Mouse (Mus musculus) liver, adult 2 months (tissue): ENCODE data around the gene Nod2. TPM values are rescaled to one million over a fixed set of nuclear protein-coding genes. Genes with fewer than 3 reads are reported as not detected.

ENCODE experiments used
- DNase-seq: peaks from one replicate; pipeline ENCODE4 v3.0.0-alpha.2; 2011; ENCODE audit warnings: low read depth, low spot score; ENCODE audit errors: extremely low read depth
- H3K27ac ChIP-seq: fragments of 200-500 bp; replicated peaks from 2 replicates; pipeline ENCODE4 v1.5.1; 2012; ENCODE audit warnings: low read depth, mild to moderate bottlenecking, control low read depth, inconsistent platforms, low read length; ENCODE audit not compliant: insufficient read depth
- H3K27me3 ChIP-seq: fragments of 200-500 bp; 2 replicates; pipeline ENCODE4 v1.6.1; 2012; ENCODE audit warnings: mild to moderate bottlenecking, moderate library complexity, low read length, inconsistent platforms; ENCODE audit not compliant: control insufficient read depth, insufficient read depth
- H3K36me3 ChIP-seq: fragments of 200-500 bp; 2 replicates; pipeline ENCODE4 v1.6.1; 2012; ENCODE audit warnings: low read length, inconsistent platforms; ENCODE audit not compliant: control insufficient read depth, insufficient read depth
- H3K4me1 ChIP-seq: fragments of 200-500 bp; 2 replicates; pipeline ENCODE4 v1.6.1; 2011; ENCODE audit warnings: low read length; ENCODE audit not compliant: control insufficient read depth, insufficient read depth
- H3K4me3 ChIP-seq: fragments of 200-500 bp; 2 replicates; pipeline ENCODE4 v1.5.1; 2011; ENCODE audit warnings: low read depth, mild to moderate bottlenecking, control low read depth, low read length, moderate library complexity; ENCODE audit not compliant: insufficient read depth
- H3K79me2 ChIP-seq: fragments of 200-500 bp; 2 replicates; pipeline ENCODE4 v1.6.1; 2012; ENCODE audit warnings: inconsistent platforms, mild to moderate bottlenecking, low read length, moderate library complexity; ENCODE audit not compliant: control insufficient read depth, insufficient read depth
- H3K9ac ChIP-seq: fragments of 200-500 bp; 2 replicates; pipeline ENCODE4 v1.6.1; 2012; ENCODE audit warnings: low read depth, mild to moderate bottlenecking, control low read depth, inconsistent platforms, low read length
- CTCF ChIP-seq: fragments of 200-500 bp; IDR thresholded peaks from 2 replicates; pipeline ENCODE4 v1.5.1; 2011; ENCODE audit warnings: low read depth, low read length, control low read depth
- POLR2A ChIP-seq: fragments of 200-500 bp; IDR thresholded peaks from 2 replicates; pipeline ENCODE4 v1.6.1; 2011; ENCODE audit warnings: low read length, control low read depth; ENCODE audit not compliant: insufficient read depth; ENCODE audit errors: extremely low read depth
- WGBS: fragments of 180-500 bp; shearing (Covaris S2); methylation state at CpG from one replicate; pipeline ENCODE4 v1.1.7; 2018; 5-methylcytosine and 5-hydroxymethylcytosine counted together
- polyA plus RNA-seq: library from polyadenylated mRNA; depleted of rRNA; stranded (reverse); fragments of >200 nt; gene quantifications from 2 replicates; pipeline ENCODE4 v1.2.3, GENCODE M21; 2012
- total RNA-seq: library from RNA; depleted of rRNA; stranded (reverse); fragments of >200 nt; gene quantifications from 2 replicates; pipeline ENCODE4 v1.2.3, GENCODE M21; 2014

Gene Nod2
- total and polyA plus RNA-seq, 2 experiments = 0.09 to 0.18 TPM

DNA sequence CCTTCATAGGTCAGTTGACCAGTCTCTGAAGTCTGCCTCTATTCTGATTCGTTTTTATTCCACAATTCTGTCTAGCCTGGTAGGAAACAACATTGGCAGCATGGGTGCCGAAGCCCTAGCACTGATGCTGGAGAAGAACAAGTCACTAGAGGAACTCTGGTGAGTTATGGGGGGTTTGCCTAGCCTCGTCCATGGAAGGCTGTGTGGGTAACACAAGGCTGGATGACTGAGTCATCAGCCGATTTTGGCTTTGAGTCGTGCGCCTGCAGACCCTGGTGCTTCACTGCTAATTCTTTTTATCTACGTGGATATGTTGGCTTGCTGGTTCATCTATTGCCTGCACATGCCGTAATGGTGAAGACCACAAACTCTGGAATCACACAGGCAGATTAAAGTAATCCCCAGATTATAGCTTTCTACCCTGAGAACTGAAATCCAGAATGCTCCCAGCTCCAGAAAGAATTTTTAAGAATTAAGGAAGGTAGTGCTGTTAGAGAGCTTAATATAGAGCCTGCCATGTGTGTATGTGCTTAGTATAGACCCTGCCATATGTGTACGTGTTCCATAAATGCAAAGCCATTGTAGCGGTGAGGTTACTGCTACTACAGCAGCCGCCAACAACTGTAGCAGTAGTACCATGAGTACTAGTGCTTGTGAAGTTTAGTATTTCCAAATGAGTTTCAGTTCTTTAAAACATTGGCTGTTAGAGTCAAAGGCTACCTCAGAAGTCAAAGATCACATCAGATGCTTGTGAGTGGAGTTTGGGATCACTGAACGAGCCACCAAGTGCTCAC, 28.5 kb downstream of the Nod2 start:
- H3K79me2 ChIP-seq = no peaks in the 10 kb centered on the region
- no peaks in the 10 kb centered on the region for H3K4me1 ChIP-seq
- no peak overlapping the region for H3K4me3 ChIP-seq
- H3K27me3 ChIP-seq = no peaks in the 10 kb centered on the region
- TF ChIP-seq CTCF (no peak), POLR2A (no peak)
- no peak overlapping the region for H3K27ac ChIP-seq
- no peak overlapping the region for H3K9ac ChIP-seq
- WGBS = 87% methylated on average over 12 of the region's 12 CpGs
- DNase-seq = no peak
- no peaks in the 10 kb centered on the region for H3K36me3 ChIP-seq

DNA sequence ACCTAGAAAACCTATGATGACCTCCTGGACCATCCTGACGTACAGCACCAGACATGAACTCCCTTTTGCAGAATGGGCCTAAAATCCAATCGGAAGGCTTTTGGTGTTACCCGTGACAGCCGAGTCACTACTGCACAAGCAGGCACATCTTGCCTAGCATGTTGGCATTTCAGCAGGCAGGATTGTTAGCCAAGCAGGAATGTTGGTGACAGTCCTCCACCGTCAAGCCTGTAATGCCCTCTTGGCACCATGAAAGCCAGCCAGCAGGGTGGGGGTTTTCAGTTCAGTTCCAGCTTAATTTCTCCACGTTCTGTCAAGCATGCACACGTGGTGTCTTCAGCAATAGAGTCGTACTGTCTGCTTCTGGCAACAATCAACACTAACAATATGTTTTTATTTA, 30.0 kb downstream of the Nod2 start:
- Histone ChIP-seq H3K27me3 (no peaks in the 10 kb centered on the region), H3K36me3 (no peaks in the 10 kb centered on the region), H3K4me3 (no peak overlapping the region), H3K27ac (no peak overlapping the region), H3K79me2 (no peaks in the 10 kb centered on the region), H3K9ac (no peak overlapping the region), H3K4me1 (no peaks in the 10 kb centered on the region)
- TF ChIP-seq POLR2A (no peak), CTCF (no peak)
- 90% methylated on average over 8 of the region's 8 CpGs for whole genome bisulfite sequencing
- no peak for DNase-seq

DNA sequence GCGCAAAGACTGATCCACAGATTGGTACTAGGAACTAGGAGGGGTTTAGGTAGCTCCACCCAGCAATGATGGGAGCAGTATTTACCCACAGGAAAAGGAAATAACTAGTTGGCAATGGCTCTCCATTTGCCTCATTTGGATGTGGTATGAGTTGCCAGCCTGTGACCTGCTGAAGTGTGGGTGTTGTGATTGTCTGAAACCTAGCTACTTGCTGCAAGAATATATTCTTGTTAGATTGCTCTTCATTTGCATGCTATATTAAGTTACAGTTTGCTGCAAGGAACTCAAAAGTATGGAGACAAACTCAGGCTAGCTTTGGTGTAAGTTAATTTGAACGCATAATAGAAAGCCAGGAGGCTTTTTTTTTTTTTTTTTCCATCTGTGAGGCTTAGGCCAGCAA, 33.5 kb downstream of the Nod2 start:
- no peaks in the 10 kb centered on the region for H3K4me1 ChIP-seq
- TF ChIP-seq POLR2A (no peak), CTCF (no peak)
- H3K79me2 ChIP-seq = no peaks in the 10 kb centered on the region
- H3K9ac ChIP-seq = no peak overlapping the region
- no peak overlapping the region for H3K4me3 ChIP-seq
- H3K27ac ChIP-seq = no peak overlapping the region
- WGBS = 90% methylated on average over 2 of the region's 2 CpGs
- no peak for DNase-seq
- no peaks in the 10 kb centered on the region for H3K36me3 ChIP-seq
- no peaks in the 10 kb centered on the region for H3K27me3 ChIP-seq

DNA sequence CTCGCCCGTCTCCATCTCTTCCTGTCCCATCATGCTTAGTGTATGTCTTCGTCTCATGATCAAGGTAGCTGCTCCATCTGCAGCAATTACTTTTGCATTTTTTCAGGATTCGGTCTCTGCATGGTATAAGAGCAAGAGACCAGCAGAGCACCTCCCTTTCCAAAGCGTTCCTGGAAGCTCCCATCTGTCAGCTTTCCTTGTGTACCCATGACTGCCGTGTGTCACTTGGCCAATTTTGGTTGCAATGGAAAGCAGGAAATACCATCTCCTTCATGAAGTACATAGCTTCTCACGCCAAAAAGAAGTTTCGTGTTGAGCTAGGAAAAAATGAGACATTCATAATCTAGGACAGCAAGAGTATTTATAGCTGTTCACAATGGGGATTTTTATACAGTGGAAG, 33.9 kb downstream of the Nod2 start:
- H3K27ac ChIP-seq = no peak overlapping the region
- 86% methylated on average over 8 of the region's 8 CpGs for WGBS
- no peaks in the 10 kb centered on the region for H3K4me1 ChIP-seq
- no peak for DNase-seq
- H3K9ac ChIP-seq = no peak overlapping the region
- no peak overlapping the region for H3K4me3 ChIP-seq
- no peaks in the 10 kb centered on the region for H3K79me2 ChIP-seq
- no peaks in the 10 kb centered on the region for H3K27me3 ChIP-seq
- TF ChIP-seq POLR2A (no peak), CTCF (no peak)
- no peaks in the 10 kb centered on the region for H3K36me3 ChIP-seq

DNA sequence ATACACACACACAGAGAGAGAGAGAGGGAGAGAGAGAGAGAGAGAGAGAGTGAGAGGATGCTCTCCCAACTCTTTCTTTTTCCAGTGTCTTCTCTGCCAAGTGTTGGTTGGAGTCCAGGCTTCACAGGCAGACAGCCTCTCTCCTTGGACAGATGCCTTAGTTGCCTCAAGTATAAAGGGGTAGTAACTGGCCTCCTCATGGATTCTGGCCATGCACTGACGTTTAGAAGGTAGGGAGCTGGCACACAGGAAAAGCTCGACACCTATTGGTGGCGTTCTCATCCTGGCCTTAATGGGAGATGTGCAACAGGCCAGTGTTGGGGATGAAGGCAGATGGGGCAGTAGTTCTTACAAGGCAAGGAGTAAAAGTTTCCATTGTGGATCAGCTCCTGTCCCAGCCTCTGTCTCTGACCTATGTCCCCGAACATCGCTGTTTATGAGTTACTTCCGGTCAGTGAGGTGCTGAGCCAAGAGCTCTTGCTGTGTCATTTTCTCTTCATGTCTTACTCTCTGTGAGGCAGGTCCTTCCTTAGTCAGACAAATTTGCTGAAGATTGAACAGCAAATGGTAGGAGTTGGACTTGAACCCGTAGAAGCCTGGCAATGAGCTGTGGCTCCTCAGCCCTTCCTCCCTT, 36.7 kb downstream of the Nod2 start:
- H3K4me1 ChIP-seq = no peaks in the 10 kb centered on the region
- 85% methylated on average over 7 of the region's 7 CpGs for WGBS
- H3K79me2 ChIP-seq = no peaks in the 10 kb centered on the region
- H3K4me3 ChIP-seq = no peak overlapping the region
- no peak for TF ChIP-seq POLR2A
- no peak for TF ChIP-seq CTCF
- H3K36me3 ChIP-seq = no peaks in the 10 kb centered on the region
- H3K27me3 ChIP-seq = no peaks in the 10 kb centered on the region
- no peak for DNase-seq
- no peak overlapping the region for H3K9ac ChIP-seq
- no peak overlapping the region for H3K27ac ChIP-seq
